Mouse (Mus musculus) bone marrow macrophage, adult 2 months (primary cell): ENCODE results near the gene Fcgbp.
A peak's percentile ranks its signal among the peaks of the same experiment; 100 is the strongest.

Experiments
- CTCF ChIP-seq: IDR thresholded peaks from 2 replicates; pipeline ENCODE4 v1.5.1; 2012; ENCODE audit warnings: low read depth, mild to moderate bottlenecking, low read length, moderate library complexity
- POLR2A ChIP-seq: IDR thresholded peaks from 2 replicates; pipeline ENCODE4 v1.6.1; 2012; ENCODE audit warnings: mild to moderate bottlenecking, low read depth, low read length, borderline replicate concordance

- no peak for TF ChIP-seq POLR2A
- TF ChIP-seq CTCF: peak; percentile 78
Observed at GRCm38 (mm10) chr7:28148263-28148662, 77.2 kb downstream of the Fcgbp start.
